Mouse (Mus musculus): ENCODE measurements around the gene Rptor.

Rptor gene

DNA sequence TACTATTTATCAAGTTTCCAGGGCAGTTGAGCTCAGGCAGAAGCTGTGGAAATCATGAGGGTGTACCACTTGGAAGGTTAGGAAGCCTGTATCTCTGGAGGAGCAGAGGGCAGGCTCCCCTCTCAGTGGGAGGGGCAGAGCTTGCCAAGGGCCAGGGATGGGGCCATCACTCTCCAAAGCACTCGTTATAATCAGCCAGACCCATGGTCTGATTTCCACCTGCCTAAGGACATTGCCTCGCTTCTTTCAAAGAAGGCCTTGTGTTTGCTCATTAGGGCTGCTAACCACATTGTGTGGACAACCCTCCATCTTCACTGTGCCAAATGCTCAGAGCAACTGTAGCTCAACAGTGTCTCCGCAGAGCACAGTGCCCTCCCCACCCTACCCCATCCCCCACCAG is 215.2 kb downstream of the Rptor start:
- peak; percentile 62 for DNase-seq

DNA sequence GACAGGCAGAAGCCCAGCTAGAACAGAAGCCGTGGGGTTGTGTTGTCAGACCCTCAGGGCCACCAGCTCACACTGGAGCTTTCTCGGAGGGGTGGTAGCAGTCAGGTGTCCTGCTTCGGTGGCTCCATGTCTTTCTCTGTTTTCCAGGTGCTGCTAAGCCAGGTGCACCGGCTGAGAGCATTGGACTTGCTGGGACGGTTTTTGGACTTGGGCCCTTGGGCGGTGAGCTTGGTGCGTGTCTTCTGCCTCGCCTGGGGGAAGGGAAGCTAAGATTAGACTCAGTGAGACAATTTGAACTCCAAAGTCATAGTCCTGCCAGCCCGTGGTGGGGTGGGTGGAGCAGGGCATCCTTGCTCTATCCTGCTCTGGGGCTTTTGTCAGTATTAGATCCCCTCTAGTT is 218.8 kb downstream of the Rptor start:
- DNase-seq: peak; percentile 53

DNA sequence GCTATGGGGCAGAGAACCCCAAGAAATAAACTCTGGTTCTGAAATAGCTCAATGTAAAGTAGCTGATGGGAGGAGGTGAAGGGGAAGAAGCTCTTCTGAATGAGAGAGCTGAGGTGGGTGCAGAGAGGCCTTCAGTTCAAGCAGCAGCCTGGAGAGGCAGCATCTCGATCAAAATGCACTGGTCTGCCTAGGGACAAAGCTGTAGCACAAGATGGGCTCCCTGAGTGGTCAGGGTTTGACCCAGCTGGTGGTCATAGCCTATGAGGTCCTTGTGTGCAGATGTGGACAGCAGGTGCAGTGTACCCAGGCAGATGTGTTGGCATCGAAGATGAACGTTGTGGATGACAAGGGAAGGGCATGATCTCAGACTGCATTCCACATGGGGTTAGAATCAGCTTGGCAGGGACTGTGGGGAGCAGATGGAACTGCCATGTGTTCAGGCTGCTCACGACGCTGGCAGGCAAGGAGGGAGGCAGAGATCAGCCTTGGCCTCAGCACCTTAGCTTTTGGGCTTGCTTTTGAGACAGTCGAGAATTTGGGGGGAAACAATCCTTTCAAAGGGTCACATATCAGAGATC is 221.5 kb downstream of the Rptor start:
- peak; percentile 92 for DNase-seq

DNA sequence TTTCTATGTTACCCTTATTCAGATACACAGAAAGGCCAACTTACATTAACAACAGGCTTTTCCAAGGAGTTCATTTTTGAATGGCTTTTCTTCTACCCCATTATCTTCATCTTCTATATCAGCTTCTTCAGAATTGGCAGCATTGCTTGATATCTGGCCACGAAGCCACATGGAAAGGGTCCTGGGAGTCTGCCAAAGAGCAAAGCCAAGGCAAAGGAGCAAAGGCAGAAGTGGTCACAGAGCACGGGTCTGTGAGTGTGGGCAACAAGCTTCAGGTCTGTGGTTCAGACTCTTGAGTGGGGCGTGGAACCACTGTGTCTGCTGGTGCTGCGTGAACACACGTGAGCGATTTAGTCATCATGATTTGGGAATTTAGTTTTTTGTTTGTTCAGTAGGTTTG is 223.1 kb downstream of the Rptor start:
- DNase-seq: peak; percentile 77

DNA sequence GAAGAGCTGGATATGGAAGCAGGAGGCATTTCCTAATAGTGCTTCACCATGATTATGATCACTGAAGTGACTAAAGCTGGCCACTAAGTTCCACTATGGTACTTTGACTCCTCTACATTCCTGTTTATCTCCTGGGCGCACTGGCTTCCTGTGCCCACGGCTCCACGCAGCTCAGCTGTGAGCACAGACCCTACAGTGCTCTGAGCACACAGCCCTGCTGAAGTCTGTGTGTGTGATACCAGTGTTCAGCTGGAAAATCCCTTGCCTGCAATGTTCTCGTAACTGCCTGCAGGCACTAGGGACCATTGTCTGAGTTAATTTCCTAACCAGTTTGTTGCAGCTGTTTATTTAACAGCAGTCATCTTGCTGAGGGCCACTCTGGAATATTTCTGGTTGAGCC is 223.5 kb downstream of the Rptor start:
- no peak for DNase-seq

DNA sequence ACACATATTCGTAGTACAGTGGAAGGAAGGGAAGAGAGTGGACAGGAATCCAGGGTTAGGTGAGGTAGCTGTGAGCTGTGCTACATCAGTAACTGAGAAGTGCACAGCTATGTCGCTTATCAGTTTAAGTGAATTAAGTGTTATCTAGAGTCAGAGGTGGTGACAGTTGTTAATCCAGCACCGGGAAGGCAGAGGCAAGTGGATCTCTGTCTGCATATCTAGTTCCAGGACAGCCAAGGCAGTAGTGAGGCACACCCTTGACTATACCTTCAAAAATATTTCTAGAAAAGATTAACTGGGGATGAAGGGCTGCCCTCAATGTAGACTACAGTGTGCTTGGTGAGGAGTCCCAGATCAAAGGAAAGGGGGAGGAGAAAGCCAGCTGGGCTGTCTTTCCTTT is 226.4 kb downstream of the Rptor start:
- DNase-seq: no peak

DNA sequence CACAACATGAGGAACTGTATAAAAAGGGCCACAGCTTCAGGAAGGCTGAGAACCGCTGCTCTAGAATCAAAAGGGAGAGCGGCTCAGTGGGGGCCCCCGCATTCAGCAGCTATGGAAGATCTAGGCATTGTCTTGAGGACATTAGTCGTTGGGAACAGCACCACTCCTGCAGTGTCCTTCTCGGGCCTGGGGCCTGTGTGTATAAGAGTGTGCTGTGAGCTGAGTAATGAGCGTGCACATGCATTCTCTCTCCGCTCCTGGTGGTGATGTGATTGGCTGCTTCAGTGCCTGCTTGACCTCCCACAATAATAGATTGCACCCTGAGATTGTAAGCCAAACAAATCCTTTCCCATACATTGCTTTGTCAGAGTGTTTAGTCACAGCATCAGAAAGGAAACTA is 229.0 kb downstream of the Rptor start:
- no peak for DNase-seq

DNA sequence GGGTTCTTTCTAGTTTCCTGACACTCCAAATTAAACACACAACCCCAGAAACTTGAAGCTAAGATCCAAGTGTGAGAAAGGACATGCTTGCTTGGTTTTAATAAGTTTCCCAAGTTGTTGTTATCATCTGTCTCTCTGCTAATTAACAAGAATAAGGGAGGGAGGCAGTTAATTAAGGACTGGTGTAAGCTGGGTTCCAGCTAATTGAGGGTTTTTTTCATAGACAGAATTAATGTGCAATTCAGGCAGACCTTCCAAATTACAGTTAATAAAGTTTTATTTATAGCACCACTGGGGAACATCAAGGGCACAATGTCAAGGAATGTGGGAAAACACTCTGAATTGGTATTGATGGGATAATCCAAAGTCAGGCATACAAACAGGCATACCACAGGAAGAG is 230.6 kb downstream of the Rptor start:
- DNase-seq: no peak

DNA sequence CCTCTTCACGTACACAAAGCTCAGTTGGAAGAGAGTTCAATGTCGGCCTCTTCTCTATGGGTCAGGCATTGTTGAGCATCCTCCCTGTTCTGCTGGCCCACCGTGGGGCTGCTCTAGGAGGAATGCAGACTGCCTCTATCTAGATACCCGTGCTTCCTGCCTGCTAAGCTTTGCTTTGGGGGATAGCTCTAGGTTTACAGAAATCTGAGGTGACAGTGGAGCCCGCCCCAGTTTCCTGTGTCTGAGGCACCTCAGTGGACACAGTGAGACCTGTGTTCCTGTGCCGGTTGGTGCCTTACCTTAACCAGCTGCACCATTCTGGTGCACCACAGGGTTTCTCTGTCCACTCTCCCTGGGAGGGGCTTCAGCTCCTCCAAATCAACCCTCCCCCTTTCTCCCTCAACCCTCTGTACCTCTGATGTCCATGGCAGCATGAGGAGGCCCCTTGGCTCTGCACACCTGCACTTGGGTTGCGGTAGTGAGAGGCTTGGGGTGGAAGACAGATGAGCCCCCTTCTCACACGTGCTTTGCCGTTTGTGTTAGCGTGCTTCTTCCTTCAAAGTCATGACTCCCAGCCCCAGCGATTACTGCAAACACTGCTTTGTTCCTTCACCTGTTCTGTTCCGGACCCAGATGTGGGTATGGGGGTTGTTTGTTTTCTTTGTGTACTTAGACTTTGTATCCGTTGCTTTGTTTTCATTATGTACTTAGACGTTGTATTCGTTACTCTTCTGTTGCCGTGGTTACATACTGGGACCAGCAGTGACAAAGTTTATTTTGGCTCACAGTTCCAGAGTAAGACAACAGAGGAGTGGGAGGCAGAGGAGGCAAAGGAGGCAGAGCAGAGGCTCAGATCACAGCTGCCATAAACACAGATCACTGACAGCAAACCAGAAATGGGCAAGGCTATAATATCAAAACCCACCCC is 231.4 kb downstream of the Rptor start:
- no peak for DNase-seq

DNA sequence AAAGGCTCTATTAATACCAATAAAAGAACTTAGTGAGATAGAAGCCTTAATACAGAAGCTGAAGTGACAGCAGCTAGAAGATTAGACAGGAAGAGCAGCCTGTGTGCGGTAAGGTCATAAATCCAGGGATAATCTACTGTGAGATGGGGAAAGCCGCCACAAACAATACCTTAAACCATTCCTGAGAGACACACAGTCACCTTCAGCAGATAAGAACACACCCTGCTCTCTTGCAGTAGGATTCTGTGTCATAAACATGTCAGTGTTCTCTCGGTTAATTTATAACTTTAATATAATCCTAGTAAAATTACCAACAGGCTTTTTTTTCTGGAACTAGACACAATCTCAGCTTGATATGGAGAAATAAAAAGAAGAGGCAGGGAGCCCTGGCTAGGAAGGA is 233.6 kb downstream of the Rptor start:
- DNase-seq: no peak

DNA sequence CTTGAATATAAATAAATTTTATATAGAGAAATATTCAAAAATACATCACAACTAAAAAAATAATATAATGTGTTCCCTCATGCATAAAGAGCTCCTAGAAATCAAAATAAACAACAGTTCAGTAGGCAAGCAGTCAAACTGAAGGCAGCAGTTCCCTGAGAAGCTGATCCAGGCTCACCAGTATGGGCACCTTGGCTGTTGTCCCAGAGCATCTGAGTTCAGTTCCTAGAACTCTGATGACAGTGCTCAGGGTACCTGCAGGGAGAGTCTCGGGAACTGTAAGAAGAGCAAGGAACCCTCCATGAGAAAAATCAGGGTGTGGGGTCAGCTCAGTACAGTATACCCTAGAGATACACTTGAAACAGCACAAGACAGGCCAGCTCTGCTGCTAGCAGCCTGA is 235.1 kb downstream of the Rptor start:
- DNase-seq: peak; percentile 69

DNA sequence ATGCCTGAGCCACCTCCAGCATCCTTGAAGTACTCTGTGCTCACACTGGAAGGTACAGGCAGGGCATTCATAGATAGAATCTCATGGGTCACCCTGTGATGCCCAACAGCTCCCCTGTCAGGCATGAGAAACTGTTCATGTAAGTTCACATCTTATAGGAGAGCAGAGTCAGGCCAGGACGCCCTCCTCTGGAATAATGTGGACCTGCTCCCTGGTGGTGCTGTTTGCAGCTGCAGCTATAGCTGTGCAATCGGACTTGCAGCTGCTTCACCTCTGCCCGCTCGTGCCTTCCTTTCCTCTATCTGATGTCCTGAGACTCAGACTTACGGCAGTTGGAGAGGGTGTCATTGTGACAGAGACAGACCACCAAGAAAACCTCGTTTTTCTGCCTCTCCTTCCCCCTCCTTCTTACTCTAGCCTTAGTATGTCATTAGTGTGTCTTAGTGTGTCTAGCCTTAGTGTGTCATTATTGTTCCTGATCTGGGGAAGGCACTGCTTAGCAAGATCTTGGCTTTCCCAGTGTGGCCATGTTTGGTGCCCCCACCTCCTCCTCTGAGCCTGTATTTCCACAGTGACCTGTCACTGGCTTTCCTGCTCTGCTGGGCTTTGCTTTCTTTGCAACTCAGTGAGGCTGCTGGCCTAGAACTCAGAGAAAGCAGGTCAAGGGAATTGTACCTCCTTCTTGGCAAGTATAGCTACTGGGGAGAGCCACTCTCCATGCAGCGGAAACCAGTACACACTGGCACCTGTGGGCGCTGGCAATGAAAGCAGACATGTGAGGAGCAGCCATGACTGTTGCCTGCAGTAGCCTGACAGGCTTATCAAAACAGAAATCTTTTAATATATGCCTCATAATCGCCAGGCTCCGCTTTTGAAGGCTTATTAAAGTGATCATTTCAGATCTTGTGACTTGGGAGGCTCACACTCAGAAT is 237.0 kb downstream of the Rptor start:
- DNase-seq: peak; percentile 77

DNA sequence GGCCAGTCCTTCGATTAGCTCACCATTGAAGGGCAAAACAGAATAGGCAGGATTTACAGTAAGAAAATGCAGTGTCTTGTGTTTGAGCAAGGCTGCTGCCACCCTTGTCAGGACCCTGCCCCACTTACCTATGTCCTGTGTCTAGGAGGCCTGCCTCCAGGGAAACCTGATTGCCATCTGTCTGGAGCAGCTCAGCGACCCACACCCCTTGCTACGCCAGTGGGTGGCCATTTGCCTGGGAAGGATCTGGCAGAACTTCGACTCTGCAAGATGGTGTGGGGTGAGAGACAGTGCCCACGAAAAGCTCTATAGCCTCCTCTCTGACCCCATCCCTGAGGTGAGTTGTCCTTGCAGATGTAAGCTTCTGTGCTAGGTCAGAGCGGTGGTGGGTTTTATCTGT is 243.9 kb downstream of the Rptor start:
- no peak for DNase-seq

DNA sequence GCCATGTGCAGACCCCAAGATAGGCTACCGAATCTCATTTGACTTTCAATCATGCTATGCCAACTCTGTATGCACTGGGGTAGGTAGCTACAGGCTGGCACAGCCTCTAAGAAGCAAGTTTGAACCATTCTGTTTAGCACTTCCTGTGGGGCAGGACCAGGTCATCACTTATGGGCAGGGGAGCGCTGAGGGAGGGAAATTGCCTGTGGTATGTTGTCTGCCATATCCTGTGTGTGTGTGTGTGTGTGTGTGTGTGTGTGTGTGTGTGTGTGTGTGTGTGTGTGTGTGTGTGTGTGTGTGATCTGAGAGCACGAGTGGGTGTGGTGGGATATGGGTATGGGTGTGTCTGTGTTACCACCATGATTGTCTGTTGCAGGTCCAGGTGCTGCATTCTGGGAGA is 244.4 kb downstream of the Rptor start:
- no peak for DNase-seq

DNA sequence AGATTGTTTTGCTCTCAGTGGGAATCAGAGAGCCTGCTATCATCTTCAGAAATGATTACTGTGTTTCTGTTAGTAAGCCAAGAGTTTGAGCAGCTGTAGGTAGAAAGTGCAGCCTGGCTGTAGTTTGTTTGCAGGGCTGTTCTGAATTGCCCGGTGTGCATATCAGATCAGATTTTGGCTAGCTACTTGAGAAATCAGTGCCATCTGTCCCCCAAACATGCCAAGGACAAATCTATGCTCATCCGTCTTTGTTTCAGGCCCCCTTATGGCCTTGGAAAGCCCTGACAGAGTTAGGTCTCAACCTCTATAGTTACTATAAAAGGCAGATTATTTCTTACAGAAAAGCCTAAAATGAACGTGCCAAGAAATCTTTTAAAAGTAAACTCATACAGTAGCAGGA is 244.9 kb downstream of the Rptor start:
- peak; percentile 78 for DNase-seq

DNA sequence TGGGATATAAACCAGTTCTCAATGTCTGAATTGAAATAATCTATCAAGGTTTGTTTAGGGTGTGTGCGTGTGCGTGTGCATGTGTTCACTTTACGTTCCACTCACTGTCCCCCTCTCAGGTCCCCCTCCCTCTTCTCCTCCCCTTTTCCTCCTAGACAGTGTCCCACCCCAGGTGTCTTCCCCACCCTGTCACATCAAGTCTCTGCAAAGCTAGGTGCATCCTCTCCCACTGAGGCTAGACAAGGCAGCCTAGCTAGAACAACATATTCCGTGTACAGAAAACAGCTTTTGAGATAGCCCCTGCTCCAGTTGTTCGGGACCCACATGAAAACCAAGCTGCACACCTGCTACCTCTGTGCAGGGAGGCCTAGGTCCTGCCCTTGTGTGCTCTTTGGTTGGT is 245.5 kb downstream of the Rptor start:
- DNase-seq: no peak

DNA sequence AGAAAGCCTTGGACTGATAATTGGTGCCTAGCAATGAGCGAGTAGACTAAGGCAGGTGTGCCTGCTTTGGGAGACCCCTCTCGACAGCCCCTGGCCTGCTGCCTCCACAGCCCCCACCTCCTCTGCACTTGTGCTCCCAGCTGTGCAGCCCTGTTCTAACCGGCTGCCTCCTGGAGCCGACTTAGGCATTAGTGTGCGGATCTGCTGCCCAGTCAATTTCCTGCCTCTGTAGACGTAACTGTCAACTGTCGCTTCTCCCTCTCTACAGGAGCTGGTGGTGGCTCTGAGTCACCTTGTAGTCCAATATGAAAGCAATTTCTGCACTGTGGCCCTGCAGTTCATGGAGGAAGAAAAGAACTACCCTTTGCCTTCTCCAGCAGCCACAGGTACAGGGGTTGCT is 253.3 kb downstream of the Rptor start:
- DNase-seq: no peak

DNA sequence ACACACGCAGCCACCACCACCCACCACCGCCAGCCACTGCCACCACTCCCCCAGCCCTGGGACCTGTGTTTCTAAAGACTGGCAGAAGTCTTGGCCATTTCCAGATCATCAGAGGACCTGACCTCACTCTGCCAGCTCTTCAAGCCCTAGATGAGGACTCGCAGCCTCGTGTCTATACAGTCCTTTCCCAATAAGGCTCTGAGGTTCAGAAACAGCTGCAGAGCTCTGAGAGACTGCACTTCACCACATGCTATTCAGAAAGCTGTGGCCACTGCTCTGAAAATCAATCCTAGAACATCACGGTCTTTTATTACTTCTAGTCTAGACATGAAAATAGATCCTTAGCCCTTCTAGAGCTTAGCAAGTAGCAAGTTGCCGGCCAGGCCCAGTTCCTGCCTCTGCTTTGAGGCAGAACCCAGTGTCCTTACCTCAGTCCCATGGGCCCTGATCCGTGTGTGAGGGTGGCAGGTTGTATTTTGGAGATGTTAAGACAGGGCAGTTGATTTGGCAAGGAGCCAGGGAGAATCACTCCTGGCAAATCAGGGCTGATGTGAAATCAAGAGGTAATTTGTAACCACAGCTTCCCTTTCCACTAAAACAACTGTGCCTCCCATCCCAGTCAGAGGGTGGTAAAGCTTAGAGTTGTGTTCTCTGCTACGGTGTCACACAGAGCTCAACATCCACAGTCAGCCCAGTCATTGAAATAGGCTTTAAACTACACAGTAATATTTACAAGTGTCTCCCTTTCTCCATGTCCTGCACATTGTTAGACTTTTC is 260.0 kb downstream of the Rptor start:
- no peak for DNase-seq

DNA sequence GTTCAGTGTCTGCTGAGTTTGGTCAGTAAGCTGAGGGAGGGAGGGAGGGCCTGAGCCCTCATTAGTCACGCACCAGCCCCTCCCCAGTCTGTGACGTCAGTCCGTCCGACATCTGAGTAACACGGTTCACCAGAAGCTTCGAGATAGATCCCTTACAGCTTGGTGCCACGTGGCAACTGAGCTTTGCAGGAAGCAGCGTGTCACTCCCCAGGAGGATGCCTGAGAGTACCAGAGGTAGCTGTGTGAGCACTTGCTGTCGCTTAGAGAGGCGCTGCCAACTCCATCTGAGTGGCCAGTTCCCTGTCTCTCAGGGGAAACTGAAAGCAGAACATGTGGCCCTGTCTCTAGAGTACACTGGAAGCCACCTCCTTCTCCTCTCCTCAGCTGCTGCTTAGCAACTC is 260.7 kb downstream of the Rptor start:
- DNase-seq: no peak

DNA sequence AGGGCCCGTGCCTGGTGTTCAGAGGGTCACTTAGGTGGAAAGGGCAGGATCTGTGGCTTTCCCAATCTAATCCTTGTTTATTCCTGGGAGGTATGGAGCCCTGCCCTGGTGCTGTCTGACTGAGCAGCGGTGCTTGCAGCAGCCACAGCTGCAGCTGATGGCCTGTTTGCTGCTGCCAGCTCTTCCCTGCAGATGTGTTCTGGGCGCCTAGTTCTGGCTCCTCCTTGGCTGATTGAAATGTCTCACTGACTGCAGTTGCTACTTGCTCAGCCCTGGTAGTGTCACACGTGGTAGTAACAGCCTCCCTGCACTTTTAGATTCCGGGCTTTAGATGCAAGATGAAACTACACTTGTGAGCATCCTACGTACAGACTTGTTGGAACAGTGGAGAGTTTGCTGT is 264.1 kb downstream of the Rptor start:
- DNase-seq: no peak

DNA sequence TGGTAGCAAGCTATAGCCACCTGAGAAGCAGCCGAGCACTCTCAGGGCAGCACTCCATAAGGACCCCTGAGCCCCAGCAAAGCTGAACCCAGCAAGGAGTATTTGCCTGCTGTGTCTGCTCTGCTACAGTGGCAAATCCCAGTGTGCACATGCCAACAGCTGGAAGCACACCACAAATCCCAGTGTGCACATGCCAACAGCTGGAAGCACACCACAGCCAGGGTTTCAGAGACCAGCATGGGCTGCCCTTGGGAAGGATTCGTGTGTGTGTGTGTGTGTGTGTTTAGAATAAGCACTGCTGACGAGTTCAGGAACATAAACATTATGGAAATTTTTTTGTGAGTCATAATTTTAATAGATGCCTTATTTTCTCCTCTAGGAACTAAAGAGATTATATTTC is 265.4 kb downstream of the Rptor start:
- no peak for DNase-seq

DNA sequence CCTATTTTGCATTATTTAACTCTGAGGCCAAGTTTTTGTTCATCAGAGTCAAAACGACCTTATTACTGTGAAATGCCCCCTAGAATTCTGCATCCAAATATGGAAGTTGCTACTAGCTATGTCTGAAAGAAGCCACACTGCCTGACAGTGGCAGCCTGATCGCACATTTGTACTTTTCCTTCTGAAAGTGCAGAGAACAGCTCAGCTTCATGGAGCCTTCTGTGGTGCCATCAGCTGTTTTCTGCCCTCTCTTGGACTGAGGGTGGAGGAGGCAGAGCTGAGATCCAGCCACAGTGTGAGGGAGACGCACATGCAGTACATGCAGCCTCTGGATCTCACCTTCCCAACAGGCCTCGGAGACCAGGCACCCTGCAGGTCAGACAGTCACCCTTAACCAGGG is 265.9 kb downstream of the Rptor start:
- DNase-seq: no peak

DNA sequence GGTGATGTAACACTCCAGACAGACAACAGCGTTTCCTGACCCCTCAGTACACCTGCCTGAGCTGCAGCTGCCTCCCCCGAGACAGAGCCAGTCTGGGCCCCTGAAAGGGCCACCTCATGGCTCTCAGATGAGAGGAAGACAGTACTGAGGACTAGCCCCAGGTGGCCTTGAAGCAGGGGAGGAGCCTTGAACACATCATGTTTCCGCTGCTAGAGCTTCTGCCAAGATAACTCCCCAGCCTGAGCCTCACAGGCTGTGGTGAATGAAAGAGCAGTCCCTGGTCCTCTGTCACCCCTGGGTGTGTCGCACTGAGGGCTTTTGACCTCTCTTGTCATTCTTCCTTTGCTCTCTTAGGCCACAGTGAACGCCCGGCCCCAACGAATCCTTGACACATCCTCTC is 268.4 kb downstream of the Rptor start:
- no peak for DNase-seq
